Mouse (Mus musculus) intestine, embryonic 14.5 days (tissue): ENCODE data around the gene C1galt1c1. TPM values are rescaled to one million over a fixed set of nuclear protein-coding genes. Genes with fewer than 3 reads are reported as not detected.

Source experiments
- ATAC-seq: fragments of 200-750 bp; cut with Nextera tagmentation; replicated peaks from 2 replicates; pipeline ENCODE4 v1.8.0; 2017; ENCODE audit warnings: low read depth, moderate number of reproducible peaks, moderate TSS enrichment, moderate library complexity; ENCODE audit not compliant: low FRiP score, low TSS enrichment
- DNase-seq: peaks from one replicate; pipeline ENCODE4 v3.0.0-alpha.2; 2018; ENCODE audit warnings: low spot score
- H3K27ac ChIP-seq: fragments of 300-500 bp; sonication (generic); 2 replicates; pipeline ENCODE4 v1.5.1; 2014; ENCODE audit warnings: low read depth, mild to moderate bottlenecking, control low read depth
- H3K27me3 ChIP-seq: fragments of 300-500 bp; sonication (generic); replicated peaks from 2 replicates; pipeline ENCODE4 v1.6.1; 2014; ENCODE audit warnings: low read length, control low read depth; ENCODE audit not compliant: control insufficient read depth, insufficient read depth
- H3K36me3 ChIP-seq: fragments of 300-500 bp; sonication (generic); 2 replicates; pipeline ENCODE4 v1.6.1; 2014; ENCODE audit warnings: low read length, control low read depth; ENCODE audit not compliant: control insufficient read depth, insufficient read depth
- H3K4me1 ChIP-seq: fragments of 300-500 bp; sonication (generic); replicated peaks from 2 replicates; pipeline ENCODE4 v1.6.1; 2014; ENCODE audit warnings: low read length, control low read depth, mixed read lengths; ENCODE audit not compliant: control insufficient read depth, insufficient read depth
- H3K4me2 ChIP-seq: fragments of 300-500 bp; sonication (generic); 2 replicates; pipeline ENCODE4 v1.6.1; 2014; ENCODE audit warnings: low read length
- H3K4me3 ChIP-seq: fragments of 300-500 bp; sonication (generic); 2 replicates; pipeline ENCODE4 v1.5.1; 2014; ENCODE audit warnings: low read depth, low read length, control low read depth, mixed read lengths
- H3K9ac ChIP-seq: fragments of 300-500 bp; sonication (generic); 2 replicates; pipeline ENCODE4 v1.6.1; 2014; ENCODE audit warnings: mild to moderate bottlenecking, low read length
- H3K9me3 ChIP-seq: fragments of 300-500 bp; sonication (generic); 2 replicates; pipeline ENCODE4 v1.6.1; 2016; ENCODE audit warnings: low read length, control low read depth; ENCODE audit not compliant: control insufficient read depth
- whole genome bisulfite sequencing: fragments of 180-500 bp; shearing (Covaris S2); extraction: QIAGEN DNeasy Blood & Tissue Kit; methylation state at CpG from one replicate; pipeline ENCODE4 v1.1.7; 2014; 5-methylcytosine and 5-hydroxymethylcytosine counted together
- polyA plus RNA-seq: library from polyadenylated mRNA; unstranded; fragments of >200 nt; fragmentation: Nextera tagmentation; extraction: Ambion mirVana; gene quantifications from 2 replicates; pipeline ENCODE4 v1.2.1, GENCODE M21; 2014

C1galt1c1 gene
- 42.0 and 46.4 TPM in 2 replicates for polyA plus RNA-seq

GRCm38 (mm10) chrX:38634801-38635637 lies at the start of gene C1galt1c1:
Gene C1galt1c1 (minus strand): TSS chrX:38635087.
- 15% methylated on average over 22 of the region's 43 CpGs for WGBS
- Histone ChIP-seq H3K4me2 (peak within 1 kb of the TSS; percentile 50), H3K4me3 (peak within 1 kb of the TSS; percentile 50), H3K9me3 (no peaks in the 10 kb centered on the region), H3K27me3 (no peaks in the 10 kb centered on the region), H3K27ac (peak within 1 kb of the TSS; percentile 83), H3K36me3 (no peaks in the 10 kb centered on the region), H3K4me1 (no peaks in the 10 kb centered on the region), H3K9ac (peak within 1 kb of the TSS; percentile 58)
- ATAC-seq (peak; percentile 99), DNase-seq (peak; percentile 85)

- no peaks in the 10 kb centered on the region for H3K27me3 ChIP-seq
- H3K4me3 ChIP-seq, result no peak overlapping the region
- H3K27ac ChIP-seq, result no peak overlapping the region
- no peaks in the 10 kb centered on the region for H3K9me3 ChIP-seq
- DNase-seq (no peak), ATAC-seq (no peak)
- no peaks in the 10 kb centered on the region for H3K4me1 ChIP-seq
- H3K9ac ChIP-seq, result no peak overlapping the region
- H3K4me2 ChIP-seq, result no peak overlapping the region
- WGBS, result 41% methylated on average over 2 of the region's 2 CpGs
- no peaks in the 10 kb centered on the region for H3K36me3 ChIP-seq
These were observed 47.1 kb upstream of the C1galt1c1 start for GRCm38 (mm10) chrX:38681972-38682371.

GRCm38 (mm10) chrX:38669111-38669903 lies 34.4 kb upstream of the C1galt1c1 start:
- no peak for ATAC-seq
- no peak overlapping the region for H3K4me3 ChIP-seq
- DNase-seq, result no peak
- no peak overlapping the region for H3K4me2 ChIP-seq
- H3K27me3 ChIP-seq, result no peaks in the 10 kb centered on the region
- H3K36me3 ChIP-seq, result no peaks in the 10 kb centered on the region
- H3K9ac ChIP-seq, result no peak overlapping the region
- 44% methylated on average over 6 of the region's 6 CpGs for WGBS
- H3K4me1 ChIP-seq, result no peaks in the 10 kb centered on the region
- no peaks in the 10 kb centered on the region for H3K9me3 ChIP-seq
- H3K27ac ChIP-seq, result no peak overlapping the region

- Histone ChIP-seq H3K9ac (no peak overlapping the region), H3K9me3 (no peaks in the 10 kb centered on the region), H3K36me3 (no peaks in the 10 kb centered on the region), H3K4me2 (no peak overlapping the region), H3K4me3 (no peak overlapping the region), H3K27ac (no peak overlapping the region), H3K27me3 (no peaks in the 10 kb centered on the region), H3K4me1 (no peaks in the 10 kb centered on the region)
- ATAC-seq, result no peak
- WGBS, result 69% methylated on average over 4 of the region's 4 CpGs
- DNase-seq, result no peak
These were observed 21.5 kb upstream of the C1galt1c1 start for GRCm38 (mm10) chrX:38656206-38656883.

- no peaks in the 10 kb centered on the region for H3K27me3 ChIP-seq
- DNase-seq, result no peak
- H3K9ac ChIP-seq, result no peak overlapping the region
- H3K4me3 ChIP-seq, result no peak overlapping the region
- no peak overlapping the region for H3K27ac ChIP-seq
- no peak for ATAC-seq
- H3K9me3 ChIP-seq, result no peaks in the 10 kb centered on the region
- H3K4me1 ChIP-seq, result no peaks in the 10 kb centered on the region
- no peaks in the 10 kb centered on the region for H3K36me3 ChIP-seq
- H3K4me2 ChIP-seq, result no peak overlapping the region
- WGBS, result 81% methylated on average over 5 of the region's 5 CpGs
These were observed 19.8 kb upstream of the C1galt1c1 start for GRCm38 (mm10) chrX:38654681-38655080.

- Histone ChIP-seq H3K9ac (no peak overlapping the region), H3K27me3 (no peaks in the 10 kb centered on the region), H3K27ac (no peak overlapping the region), H3K4me3 (no peak overlapping the region), H3K36me3 (no peaks in the 10 kb centered on the region), H3K4me2 (no peak overlapping the region), H3K9me3 (no peaks in the 10 kb centered on the region), H3K4me1 (no peaks in the 10 kb centered on the region)
- DNase-seq (no peak), ATAC-seq (no peak)
- WGBS, result 63% methylated on average over 1 of the region's 1 CpGs
These were observed 18.3 kb upstream of the C1galt1c1 start for GRCm38 (mm10) chrX:38653181-38653580.

GRCm38 (mm10) chrX:38651167-38651566 lies 16.3 kb upstream of the C1galt1c1 start:
- Histone ChIP-seq H3K9ac (no peak overlapping the region), H3K4me2 (no peak overlapping the region), H3K4me1 (no peaks in the 10 kb centered on the region), H3K36me3 (no peaks in the 10 kb centered on the region), H3K27me3 (no peaks in the 10 kb centered on the region), H3K9me3 (no peaks in the 10 kb centered on the region), H3K27ac (no peak overlapping the region), H3K4me3 (no peak overlapping the region)
- no peak for DNase-seq
- 43% methylated on average over 5 of the region's 7 CpGs for WGBS
- ATAC-seq, result no peak

GRCm38 (mm10) chrX:38650404-38651039 lies 15.6 kb upstream of the C1galt1c1 start:
- 61% methylated on average over 9 of the region's 9 CpGs for WGBS
- H3K27me3 ChIP-seq, result no peaks in the 10 kb centered on the region
- no peak overlapping the region for H3K9ac ChIP-seq
- no peak overlapping the region for H3K27ac ChIP-seq
- no peaks in the 10 kb centered on the region for H3K36me3 ChIP-seq
- H3K4me2 ChIP-seq, result no peak overlapping the region
- H3K9me3 ChIP-seq, result no peaks in the 10 kb centered on the region
- no peak overlapping the region for H3K4me3 ChIP-seq
- no peaks in the 10 kb centered on the region for H3K4me1 ChIP-seq
- DNase-seq (no peak), ATAC-seq (no peak)
